Mouse (Mus musculus): ENCODE measurements around the gene Olfr1233. TPM values are rescaled to one million over a fixed set of nuclear protein-coding genes. Genes with fewer than 3 reads are reported as not detected.

Olfr1233 gene
- not detected for polyA plus RNA-seq (2017; shearing (Covaris generic))

DNA sequence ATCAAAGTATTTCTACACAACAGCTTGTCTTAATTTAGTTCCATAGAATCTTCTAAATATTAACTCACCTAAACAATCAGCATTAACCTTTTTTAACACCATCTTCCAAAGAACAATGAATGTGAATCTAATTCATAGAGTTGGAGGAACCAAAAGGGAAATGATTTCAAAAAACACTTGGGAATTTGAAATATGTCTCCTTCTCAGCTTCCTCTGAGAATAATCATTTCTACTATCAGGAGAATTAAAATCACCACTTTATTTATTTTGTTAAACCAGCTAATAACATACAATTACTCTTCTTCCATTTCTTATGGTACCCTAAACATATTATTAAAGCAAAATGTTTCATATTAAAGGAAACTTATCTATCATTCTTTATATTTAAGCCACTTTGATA is at the start of gene Olfr1233:
Olfr1233 (minus strand) TSS at position 101 of the 400 bp plus-strand sequence.

DNA sequence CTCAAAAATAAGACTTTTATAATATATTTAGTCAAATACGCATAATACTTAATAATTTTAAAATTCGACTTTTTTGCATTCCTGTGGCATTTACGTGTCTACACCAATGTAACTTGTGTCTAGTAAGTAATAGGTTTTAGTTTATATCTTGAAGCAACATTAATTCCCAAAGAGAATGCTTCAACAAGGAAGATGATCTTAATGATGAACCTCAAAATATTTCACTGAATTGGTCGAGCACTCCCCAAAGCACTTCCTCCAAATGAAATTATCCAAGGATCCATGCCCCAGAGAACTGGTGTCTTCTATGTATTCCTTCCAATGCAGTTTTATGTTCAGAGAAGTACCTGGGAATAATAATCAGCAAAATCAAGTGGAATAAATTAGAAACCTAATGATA is 22.6 kb upstream of the Olfr1233 start, which contains the start of gene Olfr1234:
Olfr1234 (minus strand) TSS at position 101 of the 400 bp plus-strand sequence.

DNA sequence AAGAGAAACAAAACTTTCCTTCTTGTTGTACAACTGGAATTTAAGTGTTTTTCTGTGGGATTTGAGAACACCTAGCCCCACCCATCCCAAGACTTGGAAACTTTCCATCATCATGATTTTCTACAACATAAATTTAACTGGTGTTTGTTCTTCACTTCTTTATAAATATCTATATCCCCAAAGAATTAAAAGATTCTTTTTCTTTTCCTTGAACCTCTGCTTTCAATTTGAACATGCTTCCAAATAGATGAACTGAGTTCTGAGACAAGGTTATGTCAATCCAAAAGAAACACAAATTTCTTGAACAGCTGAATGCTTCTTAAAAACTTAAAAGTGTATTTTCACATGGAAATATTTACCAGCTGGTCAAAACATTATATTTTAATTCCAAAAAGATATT is 12.6 kb downstream of the Olfr1233 start, which contains the start of gene Olfr1232:
Olfr1232 (minus strand) TSS at position 101 of the 400 bp plus-strand sequence.

DNA sequence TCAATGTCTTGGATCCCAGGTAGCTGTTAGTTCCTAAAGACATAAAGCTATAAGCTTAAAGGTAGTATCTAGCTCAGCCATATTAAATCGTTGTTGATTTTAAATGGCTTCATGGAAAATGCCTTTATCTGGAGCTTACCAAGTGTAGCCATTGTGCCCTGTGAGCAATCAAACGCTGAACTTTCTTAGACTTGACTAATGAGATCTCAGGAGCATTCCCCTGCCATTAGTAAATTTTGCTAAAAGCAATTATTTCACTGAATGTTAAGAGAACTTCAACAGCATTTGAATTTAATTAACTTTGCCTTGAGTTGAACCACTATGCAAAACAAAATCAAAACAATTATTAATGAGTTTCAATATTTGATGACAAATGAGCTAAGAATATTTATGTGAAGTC is 35.2 kb downstream of the Olfr1233 start, which contains the start of gene Olfr1231:
Olfr1231 (minus strand) TSS at position 101 of the 400 bp plus-strand sequence.

DNA sequence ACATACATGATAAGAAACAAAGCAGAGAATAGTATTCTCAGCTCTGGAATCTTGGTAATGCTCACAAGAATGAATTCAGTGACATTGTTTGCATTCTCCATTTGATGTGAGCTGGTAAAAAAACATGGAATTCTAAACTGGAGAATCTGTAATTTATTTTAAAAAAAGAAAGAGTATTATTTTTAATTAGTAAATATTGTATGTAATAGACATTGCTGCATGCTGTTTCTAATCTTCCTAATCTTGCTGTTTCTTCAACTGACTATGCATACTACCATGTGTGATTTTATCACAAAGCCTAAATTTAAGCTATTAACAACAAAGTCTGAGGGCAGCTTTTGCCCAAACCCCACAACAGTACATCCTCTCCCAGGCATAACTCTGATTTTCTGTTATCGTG is 45.0 kb downstream of the Olfr1233 start, which contains the start of gene Olfr1230:
Olfr1230 (minus strand) TSS at position 101 of the 400 bp plus-strand sequence.

DNA sequence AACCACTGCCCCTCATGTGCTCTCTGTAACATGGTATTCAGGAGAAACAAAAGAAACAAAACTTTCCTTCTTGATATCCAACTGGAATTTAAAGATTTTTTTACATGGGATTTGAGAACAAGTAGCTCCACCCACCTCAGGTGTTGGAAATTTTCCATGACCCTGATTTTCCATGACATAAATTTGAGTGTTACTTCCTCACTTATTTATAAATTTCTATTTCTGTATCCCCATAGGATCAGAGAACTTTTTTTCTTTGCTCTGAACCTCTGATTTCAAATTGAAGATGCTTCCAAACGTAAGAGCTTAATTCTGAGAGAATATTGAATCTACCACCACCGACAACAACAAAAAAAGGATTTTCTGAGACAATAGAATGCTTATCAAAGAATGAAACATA is 54.3 kb downstream of the Olfr1233 start, which contains the start of gene Olfr1229:
Olfr1229 (minus strand) TSS at position 101 of the 400 bp plus-strand sequence.

Other genes with a start within 250 kb of the Olfr1233 start
- gene Olfr1220, start 235.6 kb downstream of the Olfr1233 start, polyA plus RNA-seq (2017; shearing (Covaris generic)), result 0.30 TPM
- gene Olfr1221, start 225.1 kb downstream of the Olfr1233 start, polyA plus RNA-seq (2017; shearing (Covaris generic)), result not detected
- gene Olfr1222, start 209.3 kb downstream of the Olfr1233 start, polyA plus RNA-seq (2017; shearing (Covaris generic)), result not detected
- not detected for gene Olfr1223, start 190.8 kb downstream of the Olfr1233 start, polyA plus RNA-seq (2017; shearing (Covaris generic))
- gene Olfr1224-ps1, start 178.3 kb downstream of the Olfr1233 start, polyA plus RNA-seq (2017; shearing (Covaris generic)), result not detected
- not detected for gene Olfr1225, start 167.7 kb downstream of the Olfr1233 start, polyA plus RNA-seq (2017; shearing (Covaris generic))
- not detected for gene Olfr1226, start 142.3 kb downstream of the Olfr1233 start, polyA plus RNA-seq (2017; shearing (Covaris generic))
- 0.17 TPM for gene Olfr1228, start 88.3 kb downstream of the Olfr1233 start, polyA plus RNA-seq (2017; shearing (Covaris generic))
- gene Olfr1229, start 54.4 kb downstream of the Olfr1233 start, polyA plus RNA-seq (2017; shearing (Covaris generic)), result not detected
- gene Olfr1230, start 45.1 kb downstream of the Olfr1233 start, polyA plus RNA-seq (2017; shearing (Covaris generic)), result not detected
- not detected for gene Olfr1231, start 35.3 kb downstream of the Olfr1233 start, polyA plus RNA-seq (2017; shearing (Covaris generic))
- gene Olfr1232, start 12.7 kb downstream of the Olfr1233 start, polyA plus RNA-seq (2017; shearing (Covaris generic)), result not detected
- not detected for gene Olfr1234, start 22.5 kb upstream of the Olfr1233 start, polyA plus RNA-seq (2017; shearing (Covaris generic))
- not detected for gene Olfr1238, start 67.3 kb upstream of the Olfr1233 start, polyA plus RNA-seq (2017; shearing (Covaris generic))
- gene Olfr1239, start 78.0 kb upstream of the Olfr1233 start, polyA plus RNA-seq (2017; shearing (Covaris generic)), result not detected
- gene Olfr1240, start 100.6 kb upstream of the Olfr1233 start, polyA plus RNA-seq (2017; shearing (Covaris generic)), result not detected
- not detected for gene Olfr1241, start 144.7 kb upstream of the Olfr1233 start, polyA plus RNA-seq (2017; shearing (Covaris generic))
- not detected for gene Olfr1242, start 155.9 kb upstream of the Olfr1233 start, polyA plus RNA-seq (2017; shearing (Covaris generic))
- gene Olfr1243, start 189.1 kb upstream of the Olfr1233 start, polyA plus RNA-seq (2017; shearing (Covaris generic)), result not detected
- gene Olfr1245, start 236.0 kb upstream of the Olfr1233 start, polyA plus RNA-seq (2017; shearing (Covaris generic)), result not detected

Data from naive thymus-derived CD4-positive, alpha-beta T cell, adult 5 months (primary cell).